Mouse (Mus musculus) heart, adult 2 months (tissue): ENCODE results near the gene Tnfsf9. TPM values are rescaled to one million over a fixed set of nuclear protein-coding genes. Genes with fewer than 3 reads are reported as not detected.
"Not testable (repeated sequence)": the region's sequence is repeated elsewhere in the genome, so short reads cannot be mapped to it uniquely, and the experiment has no call there.

Experiments used
- DNase-seq, 2 experiments: peaks; one replicate each; pipeline ENCODE4 v3.0.0; 2021
- H3K27ac ChIP-seq: fragments of 200-600 bp; 2 replicates; pipeline ENCODE4 v1.8.1; 2022
- H3K27me3 ChIP-seq: fragments of 200-500 bp; 2 replicates; pipeline ENCODE4 v1.6.1; 2012; ENCODE audit warnings: mild to moderate bottlenecking, low read length, inconsistent platforms, mixed read lengths; ENCODE audit not compliant: control insufficient read depth, insufficient read depth
- H3K36me3 ChIP-seq: fragments of 200-500 bp; 2 replicates; pipeline ENCODE4 v1.6.1; 2012; ENCODE audit warnings: low read length, inconsistent platforms; ENCODE audit not compliant: control insufficient read depth, insufficient read depth
- H3K4me1 ChIP-seq: fragments of 200-500 bp; 2 replicates; pipeline ENCODE4 v1.6.1; 2011; ENCODE audit warnings: low read length; ENCODE audit not compliant: control insufficient read depth, insufficient read depth
- H3K4me3 ChIP-seq: fragments of 200-600 bp; 2 replicates; pipeline ENCODE4 v1.8.1; 2022
- H3K79me2 ChIP-seq: fragments of 200-500 bp; replicated peaks from 2 replicates; pipeline ENCODE4 v1.6.1; 2012; ENCODE audit warnings: mild to moderate bottlenecking, inconsistent platforms, low read length, moderate library complexity, mixed read lengths; ENCODE audit not compliant: control insufficient read depth, insufficient read depth
- H3K9ac ChIP-seq: fragments of 200-500 bp; 2 replicates; pipeline ENCODE4 v1.6.1; 2012; ENCODE audit warnings: low read depth, mild to moderate bottlenecking, control low read depth, inconsistent platforms, low read length, mixed read lengths
- CTCF ChIP-seq: fragments of 200-600 bp; IDR thresholded peaks from 2 replicates; pipeline ENCODE4 v1.8.1; 2022; ENCODE audit warnings: antibody characterized with exemption, mild to moderate bottlenecking, moderate library complexity
- EP300 ChIP-seq: fragments of 200-500 bp; IDR thresholded peaks from 2 replicates; pipeline ENCODE4 v1.6.1; 2011; ENCODE audit warnings: low read depth, low read length, control low read depth; ENCODE audit not compliant: insufficient read depth
- POLR2A ChIP-seq: fragments of 200-500 bp; IDR thresholded peaks from 2 replicates; pipeline ENCODE4 v1.6.1; 2011; ENCODE audit warnings: mild to moderate bottlenecking, low read depth, low read length, control low read depth; ENCODE audit not compliant: insufficient read depth
- WGBS: fragments of 180-500 bp; shearing (Covaris S2); methylation state at CpG from one replicate; pipeline ENCODE4 v1.1.7; 2018; 5-methylcytosine and 5-hydroxymethylcytosine counted together
- intact Hi-C: fragments of 180-260 bp; cut with DNase I; formaldehyde crosslinking; loops from one replicate; pipeline ENCODE4 v1.15.1; 2025
- polyA plus RNA-seq: library from polyadenylated mRNA; depleted of rRNA; stranded (reverse); fragments of >200 nt; gene quantifications from 2 replicates; pipeline ENCODE4 v1.2.3, GENCODE M21; 2012
- total RNA-seq, 2 experiments: library from RNA; stranded (reverse); gene quantifications; 2 replicates each; pipeline ENCODE4 v1.2.3; 2021

Gene Tnfsf9
- total and polyA plus RNA-seq, 3 experiments: 0.26 to 1.2 (median 0.80) TPM

DNA sequence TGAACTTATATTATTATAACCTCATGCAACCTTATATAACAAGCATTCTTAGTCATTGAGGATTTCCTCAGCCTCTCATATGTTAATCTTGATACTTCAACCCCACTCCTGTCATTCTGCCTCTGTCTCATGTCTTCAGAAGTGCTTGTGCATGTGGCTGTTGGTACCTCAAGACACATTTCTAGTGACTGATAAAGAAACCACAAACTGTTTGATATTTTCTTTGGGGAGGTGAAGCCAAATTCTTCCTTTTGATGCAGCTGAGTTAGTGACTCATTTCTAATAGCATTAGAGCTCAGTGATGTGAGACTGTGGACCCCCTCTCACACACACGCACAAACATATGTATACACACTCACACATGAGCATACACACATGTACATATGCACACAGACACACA is 26.7 kb downstream of the Tnfsf9 start:
- no peak for DNase-seq
- intact Hi-C loops: no loop called here
- Histone ChIP-seq H3K27me3 (peaks cover 1% of the 10 kb centered on the region; the same call in 1 of the 2 replicates), H3K4me1 (no peaks in the 10 kb centered on the region), H3K36me3 (no peaks in the 10 kb centered on the region), H3K4me3 (no peak overlapping the region), H3K79me2 (no peaks in the 10 kb centered on the region; the same call in 1 of the 2 replicates), H3K9ac (no peak overlapping the region), H3K27ac (no peak overlapping the region)
- TF ChIP-seq POLR2A (no peak), EP300 (no peak), CTCF (no peak)
- WGBS: 85% methylated on average over 1 of the region's 1 CpGs

DNA sequence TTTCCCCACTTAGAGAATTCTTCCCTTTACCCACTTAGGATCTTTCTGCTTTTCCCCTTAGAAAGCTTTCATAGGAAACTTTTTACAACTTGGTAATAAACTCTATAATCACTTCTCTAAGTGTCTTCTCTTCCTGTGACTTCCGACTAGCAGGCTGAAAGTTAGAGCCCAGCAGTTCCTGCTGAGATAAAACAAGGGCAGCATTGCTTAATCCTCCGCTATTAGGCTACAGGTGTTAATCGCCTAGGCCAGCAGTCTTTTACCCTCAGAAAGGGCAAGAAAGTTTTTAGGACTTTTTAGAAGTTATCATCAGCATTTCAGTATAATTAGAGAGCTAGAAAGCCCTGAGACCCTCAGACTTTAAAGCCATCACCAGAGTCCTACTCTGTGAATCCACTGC is 28.9 kb downstream of the Tnfsf9 start:
- H3K9ac ChIP-seq, H3K79me2 ChIP-seq, H3K27ac ChIP-seq, H3K27me3 ChIP-seq, intact Hi-C loops, H3K36me3 ChIP-seq, H3K4me3 ChIP-seq, H3K4me1 ChIP-seq, DNase-seq: not testable (repeated sequence)
- 14% methylated on average over 3 of the region's 3 CpGs for WGBS

GRCm38 (mm10) chr17:57134693-57135092 is 29.6 kb downstream of the Tnfsf9 start:
- intact Hi-C loops: no loop called here
- Histone ChIP-seq H3K36me3 (no peaks in the 10 kb centered on the region), H3K4me3 (no peak overlapping the region), H3K4me1 (no peaks in the 10 kb centered on the region), H3K79me2 (no peaks in the 10 kb centered on the region; the same call in 1 of the 2 replicates), H3K27ac (no peak overlapping the region), H3K9ac (no peak overlapping the region), H3K27me3 (peaks cover 1% of the 10 kb centered on the region; the same call in 1 of the 2 replicates)
- 58% methylated on average over 2 of the region's 2 CpGs for WGBS
- DNase-seq: no peak
- TF ChIP-seq EP300: no peak
- TF ChIP-seq POLR2A: no peak

- Histone ChIP-seq H3K79me2 (no peaks in the 10 kb centered on the region; the same call in 1 of the 2 replicates), H3K27me3 (peaks cover 1% of the 10 kb centered on the region; the same call in 1 of the 2 replicates), H3K36me3 (no peaks in the 10 kb centered on the region), H3K9ac (no peak overlapping the region), H3K4me1 (no peaks in the 10 kb centered on the region), H3K27ac (no peak overlapping the region), H3K4me3 (no peak overlapping the region)
- DNase-seq: no peak
- WGBS: 75% methylated on average over 3 of the region's 3 CpGs
- intact Hi-C loops: no loop called here
- TF ChIP-seq EP300: no peak
- TF ChIP-seq CTCF: no peak
- no peak for TF ChIP-seq POLR2A
Measured at GRCm38 (mm10) chr17:57135635-57136034, 30.5 kb downstream of the Tnfsf9 start.

DNA sequence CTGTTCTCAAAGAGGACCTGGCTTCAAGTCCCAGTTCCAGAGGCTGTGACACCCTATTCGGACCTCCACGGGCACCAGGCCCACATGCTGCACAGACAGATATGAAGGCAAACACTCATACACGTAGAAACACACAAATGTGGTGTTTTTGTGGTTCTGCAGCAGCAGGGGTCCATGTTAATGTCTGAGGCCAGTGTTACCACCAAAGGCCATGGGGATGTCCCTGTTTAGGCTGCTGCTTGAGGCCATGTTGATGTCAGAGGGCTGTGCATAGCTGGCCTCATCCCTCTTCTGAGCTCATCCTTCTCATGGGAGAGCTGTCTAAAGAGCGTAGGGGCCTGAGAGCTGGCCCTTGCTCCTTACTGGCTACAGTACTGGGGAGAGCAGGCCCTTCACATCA is 33.6 kb downstream of the Tnfsf9 start:
- no peak for TF ChIP-seq POLR2A
- no peak for TF ChIP-seq CTCF
- TF ChIP-seq EP300: no peak
- Histone ChIP-seq H3K9ac (no peak overlapping the region), H3K79me2 (no peaks in the 10 kb centered on the region), H3K27me3 (no peaks in the 10 kb centered on the region), H3K4me1 (no peaks in the 10 kb centered on the region), H3K27ac (no peak overlapping the region), H3K4me3 (no peak overlapping the region), H3K36me3 (no peaks in the 10 kb centered on the region)
- WGBS: 75% methylated on average over 4 of the region's 4 CpGs
- intact Hi-C loops: no loop called here
- DNase-seq: no peak

DNA sequence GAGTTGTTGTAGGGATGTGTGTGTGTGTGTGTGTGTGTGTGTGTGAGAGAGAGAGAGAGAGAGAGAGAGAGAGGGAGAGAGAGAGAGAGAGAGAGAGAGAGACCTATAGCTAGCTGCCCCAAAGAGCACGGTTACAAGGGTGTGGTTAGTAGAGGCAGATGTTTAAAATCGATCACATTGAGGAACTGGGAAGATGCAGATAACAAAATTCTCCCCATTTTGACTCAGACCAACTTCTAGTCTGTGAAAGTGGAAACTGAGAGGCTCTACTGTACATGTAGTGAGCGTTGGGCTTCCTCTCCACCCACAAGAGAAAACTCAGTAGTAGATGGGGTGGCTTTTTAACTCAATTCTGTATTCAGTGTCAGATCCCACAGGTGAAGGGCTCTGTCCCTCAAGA is 34.6 kb downstream of the Tnfsf9 start:
- Histone ChIP-seq H3K36me3 (no peaks in the 10 kb centered on the region), H3K27ac (no peak overlapping the region), H3K79me2 (no peaks in the 10 kb centered on the region), H3K9ac (no peak overlapping the region), H3K27me3 (no peaks in the 10 kb centered on the region), H3K4me1 (no peaks in the 10 kb centered on the region), H3K4me3 (no peak overlapping the region)
- intact Hi-C loops: no loop called here
- TF ChIP-seq EP300: no peak
- DNase-seq: no peak
- WGBS: 71% methylated on average over 3 of the region's 3 CpGs
